Mouse (Mus musculus): Measurements from ENCODE around the gene Cd48. TPM values are rescaled to one million over a fixed set of nuclear protein-coding genes. Genes with fewer than 3 reads are reported as not detected.
"Not testable (repeated sequence)": the region's sequence is repeated elsewhere in the genome, so short reads cannot be mapped to it uniquely, and the experiment has no call there.

Gene Cd48
- total and polyA plus RNA-seq, 2 experiments from 2014 or later, result 2.6 TPM; not detected in 1

- no peak overlapping the region for H3K27ac ChIP-seq (ENCODE audit: low read depth)
- no peaks in the 10 kb centered on the region for H3K36me3 ChIP-seq (replicated peaks; ENCODE audit: control insufficient read depth, insufficient read depth, low read length)
- no peaks in the 10 kb centered on the region for H3K4me1 ChIP-seq (ENCODE audit: control insufficient read depth, insufficient read depth)
- 82% methylated on average over 1 of the region's 1 CpGs for WGBS
- no peak overlapping the region for H3K4me2 ChIP-seq (ENCODE audit: low read depth, low read length)
- TF ChIP-seq EP300 (IDR thresholded peaks at IDR 0.05; ENCODE audit: low read depth) (no peak), CTCF (IDR thresholded peaks at IDR 0.05; ENCODE audit: low read depth) (no peak)
- ATAC-seq (ENCODE audit: insufficient read depth, low read depth) (no peak), DNase-seq (ENCODE audit: low spot score) (no peak)
- H3K9me3 ChIP-seq (replicated peaks; ENCODE audit: control insufficient read depth, low read length), result no peaks in the 10 kb centered on the region
- H3K4me3 ChIP-seq (ENCODE audit: low read depth, low read length), result no peak overlapping the region
- no peak overlapping the region for H3K9ac ChIP-seq (replicated peaks; ENCODE audit: low read depth, low read length)
- H3K27me3 ChIP-seq (ENCODE audit: control insufficient read depth, insufficient read depth, low read length), result no peaks in the 10 kb centered on the region
Observed at GRCm38 (mm10) chr1:171660423-171660822, 21.4 kb upstream of the Cd48 start.

- no peaks in the 10 kb centered on the region for H3K36me3 ChIP-seq (replicated peaks; ENCODE audit: control insufficient read depth, insufficient read depth, low read length)
- H3K27ac ChIP-seq (ENCODE audit: low read depth), result no peak overlapping the region
- TF ChIP-seq EP300 (IDR thresholded peaks at IDR 0.05; ENCODE audit: low read depth), result no peak
- no peak for TF ChIP-seq CTCF (IDR thresholded peaks at IDR 0.05; ENCODE audit: low read depth)
- H3K9me3 ChIP-seq (replicated peaks; ENCODE audit: control insufficient read depth, low read length), result no peaks in the 10 kb centered on the region
- H3K4me3 ChIP-seq (ENCODE audit: low read depth, low read length), result no peak overlapping the region
- H3K4me2 ChIP-seq (ENCODE audit: low read depth, low read length), result no peak overlapping the region
- H3K27me3 ChIP-seq (ENCODE audit: control insufficient read depth, insufficient read depth, low read length), result no peaks in the 10 kb centered on the region
- no peaks in the 10 kb centered on the region for H3K4me1 ChIP-seq (ENCODE audit: control insufficient read depth, insufficient read depth)
- H3K9ac ChIP-seq (replicated peaks; ENCODE audit: low read depth, low read length), result no peak overlapping the region
- WGBS, result 63% methylated on average over 2 of the region's 2 CpGs
- ATAC-seq (ENCODE audit: insufficient read depth, low read depth), result no peak
- no peak for DNase-seq (ENCODE audit: low spot score)
Observed at GRCm38 (mm10) chr1:171661482-171661881, 20.3 kb upstream of the Cd48 start.

- no peak for TF ChIP-seq EP300 (IDR thresholded peaks at IDR 0.05; ENCODE audit: low read depth)
- TF ChIP-seq CTCF (IDR thresholded peaks at IDR 0.05; ENCODE audit: low read depth), result no peak
- 82% methylated on average over 2 of the region's 2 CpGs for WGBS
- DNase-seq (ENCODE audit: low spot score), result no peak
Observed at GRCm38 (mm10) chr1:171663757-171664156, 18.1 kb upstream of the Cd48 start.

DNA sequence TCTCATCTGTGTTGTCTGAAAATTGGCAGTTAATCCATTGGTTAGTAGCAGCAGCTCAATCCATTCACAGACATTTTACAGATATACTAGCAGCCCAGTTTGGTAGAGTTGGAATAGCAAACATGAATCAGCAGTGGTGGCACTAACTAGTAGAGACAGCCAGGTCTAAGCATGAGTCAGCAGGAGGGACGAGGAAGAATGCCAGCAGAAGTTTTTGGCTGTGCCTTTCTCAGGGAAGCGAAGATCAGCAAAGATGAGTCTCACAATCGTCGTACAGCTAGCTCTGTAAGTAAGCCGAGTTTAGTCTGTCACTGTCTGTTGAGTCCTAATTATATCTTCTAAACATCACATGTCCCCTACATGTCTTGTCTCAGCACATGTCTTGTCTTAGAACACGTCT, 15.5 kb upstream of the Cd48 start:
- Histone ChIP-seq H3K9me3 (replicated peaks; ENCODE audit: control insufficient read depth, low read length) (0 out of 2 replicates have a peak, but pooled peaks cover 6% of the 10 kb centered on the region), H3K9ac (replicated peaks; ENCODE audit: low read depth, low read length) (no peak overlapping the region), H3K4me2 (ENCODE audit: low read depth, low read length) (no peak overlapping the region), H3K36me3 (replicated peaks; ENCODE audit: control insufficient read depth, insufficient read depth, low read length) (no peaks in the 10 kb centered on the region), H3K4me1 (ENCODE audit: control insufficient read depth, insufficient read depth) (no peaks in the 10 kb centered on the region), H3K4me3 (ENCODE audit: low read depth, low read length) (no peak overlapping the region), H3K27ac (ENCODE audit: low read depth) (no peak overlapping the region), H3K27me3 (ENCODE audit: control insufficient read depth, insufficient read depth, low read length) (no peaks in the 10 kb centered on the region)
- DNase-seq (ENCODE audit: low spot score) (no peak), ATAC-seq (ENCODE audit: insufficient read depth, low read depth) (no peak)
- no peak for TF ChIP-seq EP300 (IDR thresholded peaks at IDR 0.05; ENCODE audit: low read depth)
- no peak for TF ChIP-seq CTCF (IDR thresholded peaks at IDR 0.05; ENCODE audit: low read depth)
- WGBS, result 79% methylated on average over 6 of the region's 6 CpGs

More at GRCm38 (mm10) chr1:171663757-171664156, 18.1 kb upstream of the Cd48 start:
- Histone ChIP-seq H3K4me1 (ENCODE audit: control insufficient read depth, insufficient read depth) (no peaks in the 10 kb centered on the region), H3K9ac (replicated peaks; ENCODE audit: low read depth, low read length) (no peak overlapping the region), H3K36me3 (replicated peaks; ENCODE audit: control insufficient read depth, insufficient read depth, low read length) (no peaks in the 10 kb centered on the region), H3K4me2 (ENCODE audit: low read depth, low read length) (no peak overlapping the region), H3K4me3 (ENCODE audit: low read depth, low read length) (no peak overlapping the region), H3K27ac (ENCODE audit: low read depth) (no peak overlapping the region), H3K9me3 (replicated peaks; ENCODE audit: control insufficient read depth, low read length) (0 out of 2 replicates have a peak, but pooled peaks cover 6% of the 10 kb centered on the region), H3K27me3 (ENCODE audit: control insufficient read depth, insufficient read depth, low read length) (no peaks in the 10 kb centered on the region)
- no peak for ATAC-seq (ENCODE audit: insufficient read depth, low read depth)

DNA sequence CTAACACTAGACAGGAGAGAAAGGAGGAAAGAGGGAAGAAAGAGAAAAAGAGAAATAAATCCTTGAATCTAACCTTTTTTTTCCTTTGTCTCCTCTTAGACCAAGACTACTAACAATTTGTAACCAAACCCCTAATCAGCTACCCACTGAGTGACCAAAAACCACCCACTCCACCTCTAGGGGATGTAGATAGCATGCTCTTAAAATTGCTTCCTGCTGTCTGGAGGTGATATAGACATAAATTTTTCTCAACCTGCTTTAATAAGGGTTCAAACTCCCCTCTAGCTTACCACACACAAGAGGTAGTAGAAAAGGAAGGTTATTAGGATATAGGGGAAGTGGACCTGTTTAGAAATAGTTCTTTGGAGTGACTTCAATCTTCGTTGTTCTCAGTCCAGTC, 14.6 kb upstream of the Cd48 start:
- no peak overlapping the region for H3K27ac ChIP-seq (ENCODE audit: low read depth)
- no peak overlapping the region for H3K4me3 ChIP-seq (ENCODE audit: low read depth, low read length)
- H3K9me3 ChIP-seq (replicated peaks; ENCODE audit: control insufficient read depth, low read length), result 0 out of 2 replicates have a peak, but pooled peaks cover 6% of the 10 kb centered on the region
- no peak overlapping the region for H3K4me2 ChIP-seq (ENCODE audit: low read depth, low read length)
- no peaks in the 10 kb centered on the region for H3K4me1 ChIP-seq (ENCODE audit: control insufficient read depth, insufficient read depth)
- no peak overlapping the region for H3K9ac ChIP-seq (replicated peaks; ENCODE audit: low read depth, low read length)
- H3K27me3 ChIP-seq (ENCODE audit: control insufficient read depth, insufficient read depth, low read length), result no peaks in the 10 kb centered on the region
- no peak for TF ChIP-seq CTCF (IDR thresholded peaks at IDR 0.05; ENCODE audit: low read depth)
- no peak for TF ChIP-seq EP300 (IDR thresholded peaks at IDR 0.05; ENCODE audit: low read depth)
- WGBS, result 66% methylated on average over 1 of the region's 1 CpGs
- ATAC-seq (ENCODE audit: insufficient read depth, low read depth), result no peak
- no peak for DNase-seq (ENCODE audit: low spot score)
- H3K36me3 ChIP-seq (replicated peaks; ENCODE audit: control insufficient read depth, insufficient read depth, low read length), result no peaks in the 10 kb centered on the region

DNA sequence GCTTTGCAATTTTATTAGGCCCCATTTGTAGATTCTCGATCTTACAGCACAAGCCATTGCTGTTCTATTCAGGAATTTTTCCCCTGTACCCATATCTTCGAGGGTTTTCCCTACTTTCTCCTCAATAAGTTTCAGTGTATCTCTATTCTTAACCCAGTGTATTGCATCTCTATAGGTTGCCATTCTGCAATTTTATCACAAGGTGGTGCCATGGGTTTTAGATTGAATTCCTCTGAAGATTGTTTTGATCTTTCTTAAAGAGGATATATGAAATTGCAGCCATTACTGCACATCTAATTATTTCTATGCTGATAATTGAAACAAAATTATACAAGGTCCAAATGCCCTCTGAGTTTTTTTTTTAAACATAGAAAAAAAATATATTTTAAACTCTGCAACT, 9.4 kb upstream of the Cd48 start:
- H3K9me3 ChIP-seq (replicated peaks; ENCODE audit: control insufficient read depth, low read length); H3K36me3 ChIP-seq (replicated peaks; ENCODE audit: control insufficient read depth, insufficient read depth, low read length); ATAC-seq (ENCODE audit: insufficient read depth, low read depth); DNase-seq (ENCODE audit: low spot score); H3K4me1 ChIP-seq (ENCODE audit: control insufficient read depth, insufficient read depth); H3K4me3 ChIP-seq (ENCODE audit: low read depth, low read length); H3K9ac ChIP-seq (replicated peaks; ENCODE audit: low read depth, low read length); H3K27me3 ChIP-seq (ENCODE audit: control insufficient read depth, insufficient read depth, low read length); H3K4me2 ChIP-seq (ENCODE audit: low read depth, low read length); H3K27ac ChIP-seq (ENCODE audit: low read depth): not testable (repeated sequence)
- WGBS, result 54% methylated on average over 2 of the region's 2 CpGs
